Comparison of ENCODE assay signal across 8 mouse cellular contexts in the genomic region with DNA sequence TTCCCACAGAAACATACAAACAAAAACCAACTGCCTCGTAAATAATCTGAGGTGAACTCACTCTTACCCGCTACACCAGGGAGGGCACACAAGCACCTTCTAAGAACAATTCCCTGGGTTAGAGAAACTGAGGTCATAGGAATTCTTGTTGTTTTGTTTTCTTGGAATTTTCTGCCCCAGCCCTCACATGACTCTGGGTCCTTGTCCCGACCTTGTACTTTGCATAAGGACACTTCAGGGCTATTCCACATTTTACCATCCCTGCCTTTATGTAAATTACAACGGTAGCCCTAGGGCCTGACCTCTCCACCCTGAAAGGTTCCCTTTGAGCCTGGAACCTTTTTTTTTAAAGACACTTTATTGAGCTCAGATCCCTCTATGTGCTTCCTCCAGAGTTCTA. TPM values are rescaled to one million over a fixed set of nuclear protein-coding genes. Genes with fewer than 3 reads are reported as not detected.
DNase-seq lines count a peak whose midpoint lies in the region; ATAC-seq and TF ChIP-seq lines count a peak whose summit lies in the region.

A gene (minus strand): TSS at position 173 of the 400 bp plus-strand sequence.

- TF ChIP-seq POLR2A in lung, adult 2 months (IDR thresholded peaks at IDR 0.05; ENCODE audit: borderline replicate concordance, extremely low read depth, low read depth, low read length) = no peak

- no peaks in the 10 kb centered on the region for H3K27me3 ChIP-seq in midbrain, embryonic 15.5 days (replicated peaks)

- no peak for DNase-seq in lung, adult 2 months
- no peak for DNase-seq in lung, postnatal 36 days
- DNase-seq in heart, adult 8-10 months (ENCODE audit: low spot score) = no peak
- no peak for DNase-seq in layer of hippocampus, postnatal 25 days (ENCODE audit: extremely low spot score in 1 of 2, low spot score in 1 of 2)
- no peak for DNase-seq in cerebellum, adult 11-12 months
- no peak for DNase-seq in right cerebral cortex, postnatal 10 days (ENCODE audit: low spot score in 2 of 2)

- H3K27ac ChIP-seq in brown adipose tissue, adult 24 weeks (replicated peaks; ENCODE audit: low read depth, low read length) = no peak within 1 kb of the TSS
- no peak within 1 kb of the TSS for H3K27ac ChIP-seq in midbrain, embryonic 15.5 days

- H3K9me3 ChIP-seq in midbrain, embryonic 15.5 days = no peaks in the 10 kb centered on the region

- WGBS in lung, adult 2 months = 44% methylated on average over 4 of the region's 4 CpGs
- WGBS in midbrain, embryonic 15.5 days = 53% methylated on average over 4 of the region's 4 CpGs

- ATAC-seq in midbrain, embryonic 15.5 days (replicated peaks) = no peak

- H3K36me3 ChIP-seq in midbrain, embryonic 15.5 days (replicated peaks) = no peaks in the 10 kb centered on the region

- no peak within 1 kb of the TSS for H3K9ac ChIP-seq in midbrain, embryonic 15.5 days

- no peak within 1 kb of the TSS for H3K4me2 ChIP-seq in midbrain, embryonic 15.5 days

- H3K4me1 ChIP-seq in lung, adult 2 months (ENCODE audit: control insufficient read depth, insufficient read depth, low read length) = peaks cover 6% of the 10 kb centered on the region; the same call in 1 of the 2 replicates
- 0 out of 2 replicates have a peak, but pooled peaks cover 4% of the 10 kb centered on the region for H3K4me1 ChIP-seq in brown adipose tissue, adult 24 weeks (ENCODE audit: control insufficient read depth, insufficient read depth, insufficient read length, low read length)
- peaks cover 19% of the 10 kb centered on the region for H3K4me1 ChIP-seq in midbrain, embryonic 15.5 days

- TF ChIP-seq CTCF in lung, adult 2 months (IDR thresholded peaks at IDR 0.05; ENCODE audit: insufficient read depth, low read length) = no peak

- no peak within 1 kb of the TSS for H3K4me3 ChIP-seq in lung, adult 2 months (replicated peaks; ENCODE audit: extremely low read depth, low read depth, low read length)
- H3K4me3 ChIP-seq in brown adipose tissue, adult 24 weeks (ENCODE audit: insufficient read depth, low read depth, low read length) = peak within 1 kb of the TSS; percentile 40
- H3K4me3 ChIP-seq in midbrain, embryonic 15.5 days = no peak within 1 kb of the TSS

RNA-seq across cellular contexts. Expression of the gene that starts here (rescaled TPM):
- 65.6 and 105 TPM in 2 replicates for polyA plus RNA-seq in lung, adult 2 months (2012; rRNA removed)
- polyA plus RNA-seq in brown adipose tissue, adult 24 weeks (2012; ENCODE audit: insufficient read depth, insufficient read length, missing spikeins) = 462 and 467 TPM in 2 replicates
- total RNA-seq in heart, adult 8-10 months (2022) = 100 to 1,000 TPM; 124 to 228 (median 180) TPM
- 100 to 1,000 TPM; 874 to 929 TPM for total RNA-seq in layer of hippocampus, postnatal 25 days (2021)
- 1,449 and 1,477 TPM in 2 replicates for polyA plus RNA-seq in midbrain, embryonic 15.5 days (2015; fragmentation: Nextera tagmentation; extraction: Ambion mirVana)
